Mouse (Mus musculus): ENCODE measurements around the gene Celf2. TPM values are rescaled to one million over a fixed set of nuclear protein-coding genes. Genes with fewer than 3 reads are reported as not detected.

Celf2 gene
- polyA plus RNA-seq, 1 experiment = 68.8 TPM

GRCm38 (mm10) chr2:6695353-6695951, 813.9 kb downstream of the Celf2 start:
- no peak for DNase-seq (ENCODE audit: low read depth)

DNA sequence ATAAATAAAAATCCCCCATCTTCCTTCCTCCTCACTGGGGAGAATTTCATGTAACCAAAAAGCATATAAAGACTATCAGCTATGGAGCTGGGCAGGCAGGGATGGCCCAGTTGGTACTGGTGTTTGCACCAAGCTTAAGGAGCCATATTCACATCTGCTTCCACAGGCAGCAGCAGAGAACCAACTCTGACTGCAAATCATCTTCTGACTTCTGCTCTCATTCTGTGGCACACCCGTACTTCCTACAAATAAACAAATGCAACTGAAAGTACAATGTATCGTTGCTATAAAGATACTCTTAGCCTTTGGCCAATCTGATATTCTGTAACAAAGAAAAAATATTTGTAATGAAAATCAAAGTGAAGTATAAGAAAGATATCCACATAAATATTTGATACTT, 819.7 kb downstream of the Celf2 start:
- no peak for DNase-seq (ENCODE audit: low read depth)

- DNase-seq (ENCODE audit: low read depth) = no peak
These were observed 831.1 kb downstream of the Celf2 start for GRCm38 (mm10) chr2:6678231-6678630.

DNA sequence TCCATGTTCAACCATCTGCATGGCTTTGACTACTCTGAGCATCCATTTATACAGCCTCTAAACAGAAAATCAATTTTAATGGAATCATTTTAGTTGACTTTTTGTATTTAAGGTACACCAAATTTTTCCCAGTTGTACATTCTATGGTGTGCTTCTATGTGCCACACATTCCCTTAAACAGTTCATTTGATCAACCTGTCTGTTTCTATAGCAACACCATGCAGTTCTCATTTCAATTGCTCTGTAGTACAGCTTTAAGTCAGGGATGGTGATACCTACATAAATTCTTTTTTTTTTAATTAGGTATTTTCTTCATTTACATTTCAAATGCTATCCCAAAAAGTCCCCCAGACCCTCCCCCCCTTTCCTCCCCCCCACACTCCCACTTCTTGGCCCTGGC, 831.9 kb downstream of the Celf2 start:
- DNase-seq (ENCODE audit: low read depth) = no peak

- DNase-seq (ENCODE audit: low read depth) = no peak
These were observed 835.0 kb downstream of the Celf2 start for GRCm38 (mm10) chr2:6674401-6674800.

- DNase-seq (ENCODE audit: low read depth) = no peak
These were observed 835.9 kb downstream of the Celf2 start for GRCm38 (mm10) chr2:6673418-6673817.

GRCm38 (mm10) chr2:6667611-6668010, 841.8 kb downstream of the Celf2 start:
- DNase-seq (ENCODE audit: low read depth) = no peak

DNA sequence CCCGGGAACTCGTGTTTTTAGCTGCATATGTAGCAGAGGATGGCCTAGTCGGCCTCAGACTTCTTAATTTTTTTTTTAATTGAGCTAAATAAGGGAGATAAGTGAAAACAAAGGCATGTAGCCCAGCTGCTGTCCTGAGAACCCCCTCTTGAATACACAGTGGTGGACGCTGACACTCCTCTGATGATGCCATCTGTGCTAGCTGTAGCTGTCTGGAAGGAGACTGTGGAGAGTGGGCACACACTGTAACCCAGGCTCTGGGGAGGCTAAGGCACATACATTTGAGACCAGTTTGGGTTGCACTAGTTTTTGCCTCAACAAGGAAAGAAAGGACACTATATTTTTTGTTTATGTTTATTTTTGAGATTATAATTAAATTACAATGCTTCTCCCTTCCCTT, 849.5 kb downstream of the Celf2 start:
- DNase-seq (ENCODE audit: low read depth) = no peak

GRCm38 (mm10) chr2:6653719-6654118, 855.6 kb downstream of the Celf2 start:
- DNase-seq (ENCODE audit: low read depth) = no peak

DNA sequence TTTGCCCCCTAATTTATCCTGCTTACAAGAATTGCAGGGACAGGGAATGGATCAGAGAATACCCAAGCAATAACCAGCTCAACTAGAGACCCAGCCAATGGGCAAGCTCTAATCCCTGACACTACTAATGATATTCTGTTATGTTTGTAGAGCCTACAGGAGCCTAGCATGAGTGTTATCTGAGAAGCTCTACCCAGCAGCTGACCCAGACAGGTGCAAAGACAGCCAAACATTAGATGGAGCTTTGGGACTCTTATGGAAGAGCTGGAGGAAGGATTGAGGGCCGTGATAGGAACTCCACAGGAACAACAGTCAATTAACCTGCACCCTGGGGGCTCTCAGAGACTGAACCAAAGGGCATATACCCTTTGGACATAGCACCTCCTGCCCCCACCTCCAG, 857.7 kb downstream of the Celf2 start:
- DNase-seq (ENCODE audit: low read depth) = no peak

DNA sequence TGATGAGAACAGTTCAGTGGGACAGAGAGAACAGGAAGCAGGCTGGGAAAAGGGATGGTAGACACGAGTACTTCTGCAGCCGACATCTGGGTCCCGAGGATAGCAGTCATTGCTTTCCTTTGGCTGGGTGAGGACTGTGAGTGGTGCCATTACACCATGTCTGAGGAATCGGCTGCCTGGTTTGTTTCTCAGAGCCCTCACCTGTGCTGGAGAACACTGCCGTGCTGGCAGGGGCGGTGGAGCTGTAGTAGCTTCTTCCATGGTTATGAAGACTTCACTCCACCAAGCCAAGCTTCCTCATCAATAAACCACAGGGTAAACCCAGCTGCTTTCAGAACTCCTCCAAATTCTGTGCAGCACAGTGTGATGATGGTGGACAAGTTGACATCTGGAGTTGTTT, 860.5 kb downstream of the Celf2 start:
- DNase-seq (ENCODE audit: low read depth) = no peak

GRCm38 (mm10) chr2:6647028-6647427, 862.3 kb downstream of the Celf2 start:
- DNase-seq (ENCODE audit: low read depth) = no peak

DNA sequence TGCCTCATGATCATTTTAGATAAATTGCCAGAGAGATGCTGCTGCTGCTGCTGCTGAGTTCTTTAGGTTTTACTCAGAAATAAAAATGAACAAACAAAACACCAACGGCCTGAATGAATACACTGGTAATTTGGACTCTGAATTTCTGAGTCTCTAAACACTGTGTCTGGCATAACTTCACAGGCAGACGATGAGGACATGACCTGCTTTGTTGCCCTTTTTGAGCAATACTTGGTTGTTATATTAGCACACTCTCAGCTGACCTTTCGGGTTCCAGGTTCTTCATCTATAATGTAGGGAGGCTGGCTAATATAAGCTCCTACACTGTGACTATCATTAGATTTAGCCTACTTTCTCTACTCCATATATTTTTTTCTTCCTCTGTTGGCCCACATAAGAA, 863.0 kb downstream of the Celf2 start:
- DNase-seq (ENCODE audit: low read depth) = no peak

DNA sequence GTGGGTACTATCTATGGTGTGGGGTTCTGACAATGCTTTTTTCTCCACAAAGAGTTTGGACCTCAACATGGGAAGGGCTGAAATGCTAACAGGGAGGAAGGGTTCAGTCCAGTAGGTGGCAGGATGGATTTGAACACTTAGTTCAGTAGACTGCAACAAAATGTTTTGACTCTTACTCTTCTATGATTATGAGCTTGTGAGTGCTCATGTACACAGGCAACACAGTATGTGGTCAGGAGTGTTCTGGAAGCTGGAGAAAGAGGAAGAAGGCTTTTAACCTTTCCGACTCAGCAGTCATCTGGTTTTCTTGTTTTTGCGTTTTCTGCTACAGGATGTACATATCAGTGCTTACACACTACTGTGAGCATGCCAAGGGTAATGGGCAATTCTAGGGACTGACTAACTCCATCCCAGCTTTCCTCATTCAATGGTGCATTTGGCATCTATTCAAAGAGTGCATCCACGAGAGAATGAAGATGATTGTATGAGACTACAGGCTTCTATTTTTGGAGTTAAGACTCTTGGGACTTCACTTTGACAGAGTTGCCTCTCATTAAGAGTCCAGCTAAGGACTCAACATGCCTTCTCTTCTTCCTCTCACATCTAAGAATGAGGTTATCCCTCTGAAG, 867.0 kb downstream of the Celf2 start:
- no peak for DNase-seq (ENCODE audit: low read depth)

GRCm38 (mm10) chr2:6639370-6639769, 870.0 kb downstream of the Celf2 start:
- no peak for DNase-seq (ENCODE audit: low read depth)

GRCm38 (mm10) chr2:6637147-6637546, 872.2 kb downstream of the Celf2 start:
- DNase-seq (ENCODE audit: low read depth) = no peak

DNA sequence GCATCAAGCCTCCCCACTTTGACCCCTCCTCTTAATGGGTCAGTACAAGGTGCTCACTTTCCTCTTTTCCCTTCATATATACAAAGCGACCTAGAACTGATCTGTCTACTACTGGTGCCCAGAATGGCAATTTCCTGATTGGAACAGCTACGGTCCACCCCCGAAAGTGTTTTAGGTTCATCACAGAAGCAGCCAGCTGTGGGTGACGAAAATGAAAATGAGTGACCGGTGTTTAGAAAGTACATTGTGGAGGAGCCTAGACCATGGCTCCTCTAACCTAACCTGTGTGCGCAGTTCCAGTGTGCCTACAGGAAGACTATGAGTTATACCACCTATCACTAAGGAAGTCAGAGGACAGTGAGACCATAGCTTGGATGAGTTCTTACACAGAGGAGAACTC, 874.5 kb downstream of the Celf2 start:
- no peak for DNase-seq (ENCODE audit: low read depth)

DNA sequence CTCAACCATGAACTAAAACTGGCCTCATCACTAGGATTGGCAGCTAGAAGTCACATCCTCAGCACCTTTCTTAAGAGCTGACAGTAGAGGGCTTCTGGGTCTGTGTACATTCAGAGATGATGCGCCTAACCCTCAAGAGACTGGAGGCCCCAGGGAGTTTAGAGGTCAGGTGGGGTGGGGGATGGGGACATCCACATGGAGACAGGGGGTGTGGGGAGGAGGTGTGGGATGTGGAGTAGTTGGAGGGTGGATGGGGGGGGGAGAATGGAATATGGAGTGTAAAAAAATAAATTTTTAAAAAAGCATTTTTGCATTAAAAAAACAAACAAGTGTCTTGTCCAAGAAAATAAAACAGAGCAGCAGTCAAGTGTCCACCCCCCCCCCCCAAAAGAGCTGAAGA, 876.2 kb downstream of the Celf2 start:
- no peak for DNase-seq (ENCODE audit: low read depth)

DNA sequence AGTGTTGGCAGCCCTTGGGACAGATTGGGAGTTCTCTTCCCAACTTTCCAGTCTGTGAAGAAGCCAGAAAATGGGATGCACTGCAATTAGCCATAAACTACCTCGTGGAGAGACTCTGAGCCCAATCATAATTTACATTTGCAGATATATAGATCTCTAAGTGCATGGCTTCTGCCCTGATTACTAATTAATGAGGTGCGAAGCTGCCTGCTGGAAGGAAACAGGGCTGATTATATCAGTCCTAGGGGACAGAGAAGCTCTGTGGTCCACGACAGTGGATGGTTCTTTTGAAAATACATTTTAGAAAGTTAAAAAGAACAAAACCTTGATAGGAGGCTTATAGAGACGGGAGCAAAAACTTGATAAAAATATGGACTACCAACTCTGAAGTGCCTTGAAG, 885.6 kb downstream of the Celf2 start:
- no peak for DNase-seq (ENCODE audit: low read depth)

- no peak for DNase-seq (ENCODE audit: low read depth)
These were observed 887.3 kb downstream of the Celf2 start for GRCm38 (mm10) chr2:6622082-6622481.

DNA sequence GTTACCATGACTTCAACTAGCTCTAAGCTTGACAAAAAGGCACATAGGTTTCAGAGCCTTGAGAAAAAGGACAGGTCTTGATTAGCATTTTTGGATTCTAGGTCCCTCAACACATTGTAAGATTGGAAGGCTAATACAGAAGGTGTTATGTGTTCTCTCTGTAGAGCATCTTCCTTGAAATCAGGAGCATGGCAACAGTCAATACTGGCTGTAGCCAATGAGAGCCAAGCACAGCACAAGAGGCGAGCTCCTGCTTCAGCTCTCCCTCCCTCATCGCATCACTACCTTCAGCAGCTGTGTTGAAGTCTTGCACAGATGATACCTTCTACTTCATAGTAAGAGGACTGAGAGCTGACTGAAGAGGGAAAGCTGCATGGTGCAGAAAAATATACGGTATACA, 890.5 kb downstream of the Celf2 start:
- no peak for DNase-seq (ENCODE audit: low read depth)

- DNase-seq (ENCODE audit: low read depth) = no peak
These were observed 890.9 kb downstream of the Celf2 start for GRCm38 (mm10) chr2:6618450-6618849.

DNA sequence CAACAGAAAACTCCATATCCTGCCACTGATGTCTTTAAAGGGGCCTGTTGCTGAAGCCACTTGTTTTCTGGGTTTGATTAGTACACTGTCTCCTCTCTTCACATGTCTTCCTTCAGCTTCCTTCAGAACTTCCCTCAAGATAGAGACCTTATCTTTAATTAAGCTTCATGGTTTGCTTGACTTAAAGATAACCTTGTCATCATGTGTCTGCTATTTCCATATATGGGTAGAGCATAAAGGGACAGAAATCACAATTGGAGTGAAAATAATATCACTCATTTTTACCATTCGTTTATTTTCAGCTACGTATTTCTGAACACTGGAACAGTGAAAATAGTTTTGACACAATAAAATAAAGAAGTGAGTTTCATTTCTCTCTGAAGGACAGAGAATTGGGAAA, 905.0 kb downstream of the Celf2 start:
- DNase-seq (ENCODE audit: low read depth) = no peak

DNA sequence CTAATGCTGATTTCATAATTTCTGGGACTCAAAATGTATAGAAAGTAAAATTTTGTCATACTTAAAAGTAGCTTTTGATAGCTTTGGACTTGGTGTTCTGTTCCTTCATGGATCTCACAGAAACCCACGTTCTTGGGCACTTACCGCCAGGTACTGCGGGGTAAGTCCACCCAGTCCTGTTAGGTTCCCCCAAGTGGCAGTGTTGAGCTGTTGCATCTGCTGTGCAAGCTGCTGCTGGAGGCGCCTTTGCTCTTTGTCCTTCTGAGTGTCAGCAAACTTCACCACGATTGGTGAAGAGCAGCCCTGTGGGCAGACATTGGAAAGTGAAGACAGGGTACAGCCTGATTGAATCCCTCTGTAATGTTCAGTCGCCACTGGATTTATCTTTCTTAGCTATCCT, 905.5 kb downstream of the Celf2 start:
- DNase-seq (ENCODE audit: low read depth) = no peak

All from gonadal fat pad, adult 2 months (tissue).